ENCODE assay signal across 13 mouse cellular contexts in genomic region chr2:3658900-3659299, GRCm38 (mm10).
DNase-seq lines count a peak whose midpoint lies in the region; ATAC-seq and TF ChIP-seq lines count a peak whose summit lies in the region.
"Had no signal": no experiment of that assay in that cellular context is flagged by ENCODE, and none has a peak within 500 bp of the region (broad histone marks: within the 10 kb centered on the region; RNA-seq: fewer than 3 reads in every experiment).

No protein-coding gene starts in this region.

- no peak for DNase-seq in kidney, adult 2 months
- no peak for DNase-seq in kidney, adult 11 months
- DNase-seq in 416B (ENCODE audit: low read depth), result peak; percentile 43
- DNase-seq in CH12.LX (ENCODE audit: extremely low read depth), result peak; percentile 27
- peak; percentile 43 for DNase-seq in midbrain, embryonic 14.5 days
- no peak for DNase-seq in right cerebral cortex, postnatal 25 days
- DNase-seq in urinary bladder, postnatal 10 days (ENCODE audit: low spot score), result no peak
- no peak for DNase-seq in urinary bladder, adult 2 months (ENCODE audit: low spot score)
- DNase-seq: cerebellum, adult 9-11 months; gastrocnemius, postnatal 10 days; kidney, adult 8-10 months; lung, adult 2 months had no signal

- no peaks in the 10 kb centered on the region; the same call in none of the 2 replicates for H3K4me1 ChIP-seq in kidney, adult 2 months (ENCODE audit: control insufficient read depth, insufficient read depth, low read length)
- H3K4me1 ChIP-seq in CH12.LX (ENCODE audit: control insufficient read depth in 1 of 2, insufficient read depth in 2 of 2), result peaks cover 22 to 48% of the 10 kb centered on the region in 2 experiments
- H3K4me1 ChIP-seq in midbrain, embryonic 14.5 days (ENCODE audit: control insufficient read depth, insufficient read depth, low read length), result no peaks in the 10 kb centered on the region

- no peak overlapping the region for H3K4me3 ChIP-seq in kidney, adult 2 months (ENCODE audit: insufficient read depth, low read depth, low read length)
- no peak overlapping the region for H3K4me3 ChIP-seq in CH12.LX (replicated peaks in 1 of 3; ENCODE audit: low read depth in 2 of 3, low read length in 2 of 3, poor library complexity in 1 of 3)
- H3K4me3 ChIP-seq in midbrain, embryonic 14.5 days (replicated peaks; ENCODE audit: low read depth, low read length), result no peak overlapping the region
- H3K4me3 ChIP-seq: forebrain, embryonic 12.5 days had no signal

- ATAC-seq in midbrain, embryonic 14.5 days (ENCODE audit: low FRiP score, low TSS enrichment), result no peak; the same call in 1 of the 2 replicates

- in situ Hi-C loops in CH12.LX (cut with MboI; ENCODE audit: low pct_ligation_motif_present, low pct_unique_long_range_greater_than_20kb, low sequenced_read_pairs), result no loop called here

- TF ChIP-seq POLR2A in kidney, adult 2 months (IDR thresholded peaks at IDR 0.05; ENCODE audit: low read depth, low read length), result no peak
- TF ChIP-seq POLR2A in CH12.LX (IDR thresholded peaks at IDR 0.05; ENCODE audit: low read depth, low read length), result no peak

- dilution Hi-C loops in CH12.LX (cut with MboI; ENCODE audit: extremely low pct_ligation_motif_present, extremely low pct_unique_long_range_greater_than_20kb, low sequenced_read_pairs), result no loop called here

- peak overlapping the region; percentile 57 for H3K4me2 ChIP-seq in CH12.LX (ENCODE audit: insufficient read depth, low read depth, poor library complexity, severe bottlenecking)
- H3K4me2 ChIP-seq in midbrain, embryonic 14.5 days (ENCODE audit: low read length), result no peak overlapping the region
- H3K4me2 ChIP-seq: forebrain, embryonic 12.5 days had no signal

- no peak for TF ChIP-seq EP300 in CH12.LX (IDR thresholded peaks at IDR 0.05; ENCODE audit: low read length)

- no peaks in the 10 kb centered on the region for H3K9me3 ChIP-seq in CH12.LX (replicated peaks; ENCODE audit: low read length)
- H3K9me3 ChIP-seq in midbrain, embryonic 14.5 days (ENCODE audit: control insufficient read depth, low read length), result no peaks in the 10 kb centered on the region
- H3K9me3 ChIP-seq: forebrain, embryonic 12.5 days had no signal

- H3K36me3 ChIP-seq in kidney, adult 2 months (ENCODE audit: control insufficient read depth, insufficient read depth, low read length), result no peaks in the 10 kb centered on the region
- no peaks in the 10 kb centered on the region for H3K36me3 ChIP-seq in CH12.LX (replicated peaks in 1 of 2; ENCODE audit: control insufficient read depth in 1 of 2, insufficient read depth in 1 of 2, low read length in 1 of 2)
- H3K36me3 ChIP-seq in midbrain, embryonic 14.5 days (ENCODE audit: control insufficient read depth, insufficient read depth, low read length), result no peaks in the 10 kb centered on the region
- H3K36me3 ChIP-seq: forebrain, embryonic 12.5 days had no signal

- no peaks in the 10 kb centered on the region for H3K27me3 ChIP-seq in kidney, adult 2 months (replicated peaks; ENCODE audit: control insufficient read depth, insufficient read depth, low read length)
- H3K27me3 ChIP-seq in CH12.LX (replicated peaks), result no peaks in the 10 kb centered on the region
- no peaks in the 10 kb centered on the region for H3K27me3 ChIP-seq in midbrain, embryonic 14.5 days (ENCODE audit: control insufficient read depth, insufficient read depth, low read length)
- H3K27me3 ChIP-seq: forebrain, embryonic 12.5 days had no signal

- TF ChIP-seq CTCF in kidney, adult 2 months (conservative IDR thresholded peaks at IDR 0.05; ENCODE audit: insufficient read depth, insufficient read length, low read depth, low read length), result no peak
- TF ChIP-seq CTCF in CH12.LX (conservative IDR thresholded peaks at IDR 0.05 in 1 of 2, IDR thresholded peaks at IDR 0.05 in 1 of 2; ENCODE audit: low read depth in 2 of 2, low read length in 2 of 2), result no peak

- no peaks in the 10 kb centered on the region for H3K79me2 ChIP-seq in CH12.LX (replicated peaks; ENCODE audit: control insufficient read depth, extremely low read depth, insufficient read depth, poor library complexity, severe bottlenecking)

- TF ChIP-seq RAD21 in CH12.LX (IDR thresholded peaks at IDR 0.05; ENCODE audit: low read depth, low read length), result no peak

- H3K27ac ChIP-seq in kidney, adult 2 months (ENCODE audit: insufficient read depth, low read depth, low read length), result peak overlapping the region; percentile 30; the same call in 1 of the 2 replicates
- peak overlapping the region; percentile 97 for H3K27ac ChIP-seq in CH12.LX (ENCODE audit: insufficient read depth, low read depth)
- no peak overlapping the region for H3K27ac ChIP-seq in midbrain, embryonic 14.5 days (replicated peaks; ENCODE audit: low read depth, low read length)
- H3K27ac ChIP-seq: forebrain, embryonic 12.5 days had no signal

- WGBS in kidney, adult 2 months, result 63% methylated on average over 4 of the region's 4 CpGs
- 18% methylated on average over 4 of the region's 4 CpGs for WGBS in midbrain, embryonic 14.5 days

- no peak overlapping the region; the same call in 1 of the 2 replicates for H3K9ac ChIP-seq in CH12.LX (ENCODE audit: insufficient read depth, low read depth)
- no peak overlapping the region for H3K9ac ChIP-seq in midbrain, embryonic 14.5 days (replicated peaks; ENCODE audit: low read length)
- H3K9ac ChIP-seq: forebrain, embryonic 12.5 days had no signal

TF ChIP-seq in CH12.LX, 34 proteins besides CTCF, POLR2A, EP300 and RAD21:
- TF ChIP-seq ELF1 (IDR thresholded peaks at IDR 0.05; ENCODE audit: low read depth, low read length) (no peak), MAZ (IDR thresholded peaks at IDR 0.05; ENCODE audit: low read depth, low read length) (no peak), ZKSCAN1 (IDR thresholded peaks at IDR 0.05; ENCODE audit: borderline replicate concordance, low read depth, low read length) (no peak), MEF2A (IDR thresholded peaks at IDR 0.05; ENCODE audit: borderline replicate concordance, low read depth, low read length) (peak; percentile 4; the same call in 1 of the 2 replicates), HCFC1 (IDR thresholded peaks at IDR 0.05; ENCODE audit: low read depth, low read length) (no peak), SIN3A (IDR thresholded peaks at IDR 0.05; ENCODE audit: low read length) (no peak), SMC3 (IDR thresholded peaks at IDR 0.05; ENCODE audit: low read depth, low read length) (no peak), CHD2 (IDR thresholded peaks at IDR 0.05; ENCODE audit: low read length) (peak; percentile 55)
TF ChIP-seq in CH12.LX: peak in this region for 2.

Comparison
In these comparisons a context has a peak if more than half of its experiments do, and no peak if none do; other contexts are left out.
1. DNase-seq: peak in 416B (single experiment), CH12.LX (single experiment) and midbrain, embryonic 14.5 days (single experiment); none in kidney, adult 2 months (single experiment), kidney, adult 11 months (single experiment), right cerebral cortex, postnatal 25 days (single experiment), urinary bladder, postnatal 10 days (single experiment) and urinary bladder, adult 2 months (single experiment).